Mouse (Mus musculus): ENCODE results near the gene Enkd1. TPM values are rescaled to one million over a fixed set of nuclear protein-coding genes. Genes with fewer than 3 reads are reported as not detected.
A peak's percentile ranks its signal among the peaks of the same experiment; 100 is the strongest.

Gene Enkd1
- polyA plus RNA-seq, 1 experiment from 2014 or later = 11.6 TPM

- no peak for DNase-seq (ENCODE audit: low spot score)
- H3K9me3 ChIP-seq (ENCODE audit: control insufficient read depth, low read length) = no peaks in the 10 kb centered on the region
- no peak for ATAC-seq (ENCODE audit: low FRiP score)
- 91% methylated on average over 34 of the region's 34 CpGs for WGBS
- H3K4me2 ChIP-seq (replicated peaks) = no peak overlapping the region
- H3K9ac ChIP-seq = no peak overlapping the region
- H3K36me3 ChIP-seq (replicated peaks; ENCODE audit: control insufficient read depth, insufficient read depth) = peaks cover 18% of the 10 kb centered on the region; the same call in 1 of the 2 replicates
- no peak overlapping the region for H3K4me3 ChIP-seq (replicated peaks; ENCODE audit: low read length)
- H3K4me1 ChIP-seq (replicated peaks; ENCODE audit: control insufficient read depth, insufficient read depth, low read length) = peaks cover 24% of the 10 kb centered on the region
- no peaks in the 10 kb centered on the region for H3K27me3 ChIP-seq (ENCODE audit: control insufficient read depth, insufficient read depth, low read length)
- H3K27ac ChIP-seq = no peak overlapping the region
These were observed 3.7 kb downstream of the Enkd1 start for GRCm38 (mm10) chr8:105704146-105704812.

DNA sequence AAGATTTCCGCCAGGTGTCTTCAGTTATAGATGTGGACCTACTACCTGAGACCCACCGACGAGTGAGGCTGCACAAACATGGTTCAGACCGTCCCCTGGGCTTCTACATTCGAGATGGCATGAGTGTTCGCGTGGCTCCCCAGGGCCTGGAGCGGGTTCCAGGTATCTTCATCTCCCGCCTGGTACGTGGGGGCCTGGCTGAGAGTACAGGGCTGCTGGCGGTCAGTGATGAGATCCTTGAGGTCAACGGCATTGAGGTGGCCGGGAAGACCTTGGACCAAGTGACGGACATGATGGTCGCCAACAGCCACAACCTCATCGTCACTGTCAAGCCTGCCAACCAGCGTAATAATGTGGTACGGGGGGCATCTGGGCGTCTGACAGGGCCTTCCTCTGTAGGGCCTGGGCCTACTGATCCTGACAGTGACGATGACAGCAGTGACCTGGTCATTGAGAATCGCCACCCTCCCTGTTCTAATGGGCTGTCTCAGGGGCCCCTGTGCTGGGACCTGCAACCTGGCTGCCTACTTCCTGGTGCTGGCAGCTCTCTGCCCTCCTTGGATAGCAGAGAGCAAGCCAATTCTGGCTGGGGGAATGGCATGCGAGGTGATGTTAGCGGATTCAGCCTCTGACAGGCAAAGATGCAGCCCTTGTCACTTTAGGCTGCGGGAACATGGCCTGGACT lies 5.1 kb downstream of the Enkd1 start:
- Histone ChIP-seq H3K9me3 (ENCODE audit: control insufficient read depth, low read length) (no peaks in the 10 kb centered on the region), H3K4me2 (replicated peaks) (peak overlapping the region; percentile 80; the same call in 1 of the 2 replicates), H3K4me1 (replicated peaks; ENCODE audit: control insufficient read depth, insufficient read depth, low read length) (peaks cover 24% of the 10 kb centered on the region), H3K9ac (no peak overlapping the region), H3K4me3 (replicated peaks; ENCODE audit: low read length) (0 out of 2 replicates have a peak overlapping the region, but pooled peaks have one; percentile 65), H3K27me3 (ENCODE audit: control insufficient read depth, insufficient read depth, low read length) (no peaks in the 10 kb centered on the region), H3K36me3 (replicated peaks; ENCODE audit: control insufficient read depth, insufficient read depth) (peaks cover 29% of the 10 kb centered on the region), H3K27ac (no peak overlapping the region)
- DNase-seq (ENCODE audit: low spot score) (no peak), ATAC-seq (ENCODE audit: low FRiP score) (no peak)
- WGBS = 94% methylated on average over 24 of the region's 24 CpGs

GRCm38 (mm10) chr8:105702001-105702401 lies 6.0 kb downstream of the Enkd1 start:
- H3K9me3 ChIP-seq (ENCODE audit: control insufficient read depth, low read length) = no peaks in the 10 kb centered on the region
- H3K27me3 ChIP-seq (ENCODE audit: control insufficient read depth, insufficient read depth, low read length) = no peaks in the 10 kb centered on the region
- H3K9ac ChIP-seq = peak overlapping the region; percentile 61
- peak; percentile 5; the same call in 1 of the 2 replicates for ATAC-seq (ENCODE audit: low FRiP score)
- H3K27ac ChIP-seq = peak overlapping the region; percentile 91
- peak overlapping the region; percentile 80 for H3K4me2 ChIP-seq (replicated peaks)
- H3K4me1 ChIP-seq (replicated peaks; ENCODE audit: control insufficient read depth, insufficient read depth, low read length) = peaks cover 17% of the 10 kb centered on the region
- DNase-seq (ENCODE audit: low spot score) = no peak
- H3K36me3 ChIP-seq (replicated peaks; ENCODE audit: control insufficient read depth, insufficient read depth) = peaks cover 38% of the 10 kb centered on the region
- 34% methylated on average over 18 of the region's 18 CpGs for whole genome bisulfite sequencing
- H3K4me3 ChIP-seq (replicated peaks; ENCODE audit: low read length) = peak overlapping the region; percentile 65

- WGBS = under 1% methylated on average over 60 of the region's 60 CpGs
- Histone ChIP-seq H3K27me3 (ENCODE audit: control insufficient read depth, insufficient read depth, low read length) (no peaks in the 10 kb centered on the region), H3K4me1 (replicated peaks; ENCODE audit: control insufficient read depth, insufficient read depth, low read length) (peaks cover 14% of the 10 kb centered on the region), H3K4me3 (replicated peaks; ENCODE audit: low read length) (peak within 1 kb of the TSS; percentile 65), H3K9me3 (ENCODE audit: control insufficient read depth, low read length) (no peaks in the 10 kb centered on the region), H3K27ac (peak within 1 kb of the TSS; percentile 91), H3K4me2 (replicated peaks) (peak within 1 kb of the TSS; percentile 80), H3K36me3 (replicated peaks; ENCODE audit: control insufficient read depth, insufficient read depth) (peaks cover 46% of the 10 kb centered on the region), H3K9ac (peak within 1 kb of the TSS; percentile 71)
- DNase-seq (ENCODE audit: low spot score) = peak; percentile 97
- ATAC-seq (ENCODE audit: low FRiP score) = peak; percentile 81
These were observed 6.8 kb downstream of the Enkd1 start, which contains the start of the genes Acd and Pard6a for GRCm38 (mm10) chr8:105700966-105701824. TSS of gene Acd (minus strand) at chr8:105701102. TSS of gene Pard6a (plus strand) at chr8:105701148.

- Histone ChIP-seq H3K4me3 (replicated peaks; ENCODE audit: low read length) (peak overlapping the region; percentile 65), H3K9me3 (ENCODE audit: control insufficient read depth, low read length) (no peaks in the 10 kb centered on the region), H3K27ac (peak overlapping the region; percentile 91; the same call in 1 of the 2 replicates), H3K36me3 (replicated peaks; ENCODE audit: control insufficient read depth, insufficient read depth) (peaks cover 52% of the 10 kb centered on the region), H3K4me1 (replicated peaks; ENCODE audit: control insufficient read depth, insufficient read depth, low read length) (peaks cover 16% of the 10 kb centered on the region), H3K9ac (peak overlapping the region; percentile 71), H3K27me3 (ENCODE audit: control insufficient read depth, insufficient read depth, low read length) (no peaks in the 10 kb centered on the region), H3K4me2 (replicated peaks) (peak overlapping the region; percentile 80)
- DNase-seq (ENCODE audit: low spot score) (peak; percentile 34), ATAC-seq (ENCODE audit: low FRiP score) (peak; percentile 56)
- WGBS = under 1% methylated on average over 21 of the region's 21 CpGs
These were observed 7.4 kb downstream of the Enkd1 start for GRCm38 (mm10) chr8:105700566-105700965.

GRCm38 (mm10) chr8:105699488-105700215 lies 8.4 kb downstream of the Enkd1 start:
- no peak for ATAC-seq (ENCODE audit: low FRiP score)
- Histone ChIP-seq H3K9me3 (ENCODE audit: control insufficient read depth, low read length) (no peaks in the 10 kb centered on the region), H3K9ac (peak overlapping the region; percentile 71; the same call in 1 of the 2 replicates), H3K4me3 (replicated peaks; ENCODE audit: low read length) (peak overlapping the region; percentile 65), H3K4me1 (replicated peaks; ENCODE audit: control insufficient read depth, insufficient read depth, low read length) (peaks cover 25% of the 10 kb centered on the region), H3K27me3 (ENCODE audit: control insufficient read depth, insufficient read depth, low read length) (no peaks in the 10 kb centered on the region), H3K4me2 (replicated peaks) (peak overlapping the region; percentile 80), H3K36me3 (replicated peaks; ENCODE audit: control insufficient read depth, insufficient read depth) (peaks cover 57% of the 10 kb centered on the region), H3K27ac (no peak overlapping the region)
- DNase-seq (ENCODE audit: low spot score) = no peak
- WGBS = 89% methylated on average over 11 of the region's 11 CpGs

DNA sequence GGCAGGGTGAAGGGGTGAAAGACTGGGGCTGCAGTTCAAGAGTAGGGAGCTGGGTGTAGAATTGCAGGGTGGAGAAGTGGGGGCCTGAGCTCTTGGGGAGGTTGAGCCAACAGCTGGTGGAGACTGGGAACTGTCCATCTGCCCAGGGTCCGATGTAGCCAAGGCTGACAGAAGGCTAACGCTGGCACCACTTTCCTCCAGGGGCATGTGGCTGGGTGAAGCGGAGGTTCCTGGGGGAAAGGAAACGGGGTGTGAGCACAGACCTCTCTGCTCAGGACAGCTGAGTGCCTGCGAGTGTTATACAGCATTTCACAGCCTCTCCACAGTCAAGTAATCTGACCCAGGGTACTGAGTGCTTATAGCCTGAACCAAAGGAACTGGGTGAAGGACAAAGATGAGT lies 9.3 kb downstream of the Enkd1 start:
- 92% methylated on average over 5 of the region's 5 CpGs for WGBS
- peaks cover 27% of the 10 kb centered on the region for H3K4me1 ChIP-seq (replicated peaks; ENCODE audit: control insufficient read depth, insufficient read depth, low read length)
- ATAC-seq (ENCODE audit: low FRiP score) (no peak), DNase-seq (ENCODE audit: low spot score) (no peak)
- no peaks in the 10 kb centered on the region for H3K9me3 ChIP-seq (ENCODE audit: control insufficient read depth, low read length)
- no peak overlapping the region for H3K9ac ChIP-seq
- H3K27me3 ChIP-seq (ENCODE audit: control insufficient read depth, insufficient read depth, low read length) = no peaks in the 10 kb centered on the region
- H3K27ac ChIP-seq = no peak overlapping the region
- peaks cover 55% of the 10 kb centered on the region for H3K36me3 ChIP-seq (replicated peaks; ENCODE audit: control insufficient read depth, insufficient read depth)
- no peak overlapping the region for H3K4me2 ChIP-seq (replicated peaks)
- no peak overlapping the region for H3K4me3 ChIP-seq (replicated peaks; ENCODE audit: low read length)

DNA sequence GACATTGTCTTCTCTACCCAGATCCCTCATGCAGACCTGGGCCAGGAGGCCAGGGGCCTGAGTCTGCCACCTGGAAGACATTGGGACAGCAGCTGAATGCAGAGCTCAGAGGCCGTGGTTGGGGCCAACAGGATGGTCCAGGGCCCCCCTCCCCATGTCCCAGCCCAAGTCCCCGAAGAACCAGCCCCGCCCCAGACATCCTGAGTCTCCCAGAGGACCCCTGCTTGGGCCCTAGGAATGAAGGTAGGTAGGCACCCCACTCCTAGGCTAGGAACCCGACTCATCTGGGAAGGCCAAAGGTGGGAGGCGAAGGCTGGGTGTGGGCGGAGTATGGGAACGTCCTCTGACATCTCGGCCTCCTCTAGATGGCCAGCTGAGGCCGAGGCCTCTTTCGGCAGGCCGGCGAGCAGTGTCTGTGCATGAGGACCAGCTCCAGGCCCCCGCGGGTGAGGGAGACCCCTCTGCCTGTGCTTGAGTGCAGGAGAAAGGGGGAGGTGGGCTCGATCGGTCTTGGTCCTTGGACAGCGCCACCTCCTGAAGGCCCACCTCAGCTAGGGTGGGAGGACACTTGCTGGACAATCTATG lies 10.7 kb downstream of the Enkd1 start:
- WGBS = 93% methylated on average over 17 of the region's 17 CpGs
- Histone ChIP-seq H3K9me3 (ENCODE audit: control insufficient read depth, low read length) (no peaks in the 10 kb centered on the region), H3K36me3 (replicated peaks; ENCODE audit: control insufficient read depth, insufficient read depth) (peaks cover 44% of the 10 kb centered on the region), H3K27ac (no peak overlapping the region), H3K27me3 (ENCODE audit: control insufficient read depth, insufficient read depth, low read length) (no peaks in the 10 kb centered on the region), H3K4me1 (replicated peaks; ENCODE audit: control insufficient read depth, insufficient read depth, low read length) (peaks cover 25% of the 10 kb centered on the region), H3K4me2 (replicated peaks) (no peak overlapping the region), H3K9ac (no peak overlapping the region), H3K4me3 (replicated peaks; ENCODE audit: low read length) (no peak overlapping the region)
- ATAC-seq (ENCODE audit: low FRiP score) = no peak
- DNase-seq (ENCODE audit: low spot score) = no peak
